Mouse (Mus musculus): ENCODE results near the gene Ern2. TPM values are rescaled to one million over a fixed set of nuclear protein-coding genes. Genes with fewer than 3 reads are reported as not detected.

Ern2 gene
- not detected for polyA plus RNA-seq (2014; fragmentation: Illumina TruSeq; extraction: RNeasy Lipid Tissue Mini Kit (QIAGEN cat#74804); ENCODE audit: low read depth, low replicate concordance)

GRCm38 (mm10) chr7:122186043-122186442 lies at the start of gene Ern2:
Ern2 (minus strand) TSS chr7:122186207.

GRCm38 (mm10) chr7:122219315-122219801 lies 33.4 kb upstream of the Ern2 start, which contains the start of gene Chp2:
Chp2 (plus strand) TSS chr7:122219496.

GRCm38 (mm10) chr7:122158915-122159902 lies 26.8 kb downstream of the Ern2 start, which contains the start of gene Plk1:
Plk1 (plus strand) TSS chr7:122159439.

GRCm38 (mm10) chr7:122132497-122133337 lies 53.3 kb downstream of the Ern2 start, which contains the start of the genes Palb2 and Dctn5:
Palb2 (minus strand) TSS chr7:122132985.
Dctn5 (plus strand) TSS chr7:122133041.

Other genes with a start within 250 kb of the Ern2 start
- 18.6 TPM for gene Cog7, start 204.5 kb downstream of the Ern2 start, polyA plus RNA-seq (2014; fragmentation: Illumina TruSeq; extraction: RNeasy Lipid Tissue Mini Kit (QIAGEN cat#74804); ENCODE audit: low read depth, low replicate concordance)
- 29.6 TPM for gene Gga2, start 165.0 kb downstream of the Ern2 start, polyA plus RNA-seq (2014; fragmentation: Illumina TruSeq; extraction: RNeasy Lipid Tissue Mini Kit (QIAGEN cat#74804); ENCODE audit: low read depth, low replicate concordance)
- 18.4 TPM for gene Ubfd1, start 119.0 kb downstream of the Ern2 start, polyA plus RNA-seq (2014; fragmentation: Illumina TruSeq; extraction: RNeasy Lipid Tissue Mini Kit (QIAGEN cat#74804); ENCODE audit: low read depth, low replicate concordance)
- 11.3 TPM for gene Ears2, start 118.9 kb downstream of the Ern2 start, polyA plus RNA-seq (2014; fragmentation: Illumina TruSeq; extraction: RNeasy Lipid Tissue Mini Kit (QIAGEN cat#74804); ENCODE audit: low read depth, low replicate concordance)
- 1,642 TPM for gene Ndufab1, start 84.3 kb downstream of the Ern2 start, polyA plus RNA-seq (2014; fragmentation: Illumina TruSeq; extraction: RNeasy Lipid Tissue Mini Kit (QIAGEN cat#74804); ENCODE audit: low read depth, low replicate concordance)
- 0.97 TPM for gene Palb2, start 53.2 kb downstream of the Ern2 start, polyA plus RNA-seq (2014; fragmentation: Illumina TruSeq; extraction: RNeasy Lipid Tissue Mini Kit (QIAGEN cat#74804); ENCODE audit: low read depth, low replicate concordance)
- 41.7 TPM for gene Dctn5, start 53.2 kb downstream of the Ern2 start, polyA plus RNA-seq (2014; fragmentation: Illumina TruSeq; extraction: RNeasy Lipid Tissue Mini Kit (QIAGEN cat#74804); ENCODE audit: low read depth, low replicate concordance)
- gene Plk1, start 26.8 kb downstream of the Ern2 start, polyA plus RNA-seq (2014; fragmentation: Illumina TruSeq; extraction: RNeasy Lipid Tissue Mini Kit (QIAGEN cat#74804); ENCODE audit: low read depth, low replicate concordance) = 0.65 TPM
- 2.9 TPM for gene Chp2, start 33.3 kb upstream of the Ern2 start, polyA plus RNA-seq (2014; fragmentation: Illumina TruSeq; extraction: RNeasy Lipid Tissue Mini Kit (QIAGEN cat#74804); ENCODE audit: low read depth, low replicate concordance)
- gene Prkcb, start 102.5 kb upstream of the Ern2 start, polyA plus RNA-seq (2014; fragmentation: Illumina TruSeq; extraction: RNeasy Lipid Tissue Mini Kit (QIAGEN cat#74804); ENCODE audit: low read depth, low replicate concordance) = 1.9 TPM